Mouse (Mus musculus): ENCODE data around the gene Wdr82. TPM values are rescaled to one million over a fixed set of nuclear protein-coding genes. Genes with fewer than 3 reads are reported as not detected.

Gene Wdr82
- polyA plus RNA-seq, 1 experiment, result 95.4 TPM

GRCm38 (mm10) chr9:106145582-106145981, 25.1 kb upstream of the Wdr82 start:
- no peak overlapping the region for H3K27ac ChIP-seq (ENCODE audit: insufficient read depth, low read length)
- TF ChIP-seq POLR2A (IDR thresholded peaks at IDR 0.05; ENCODE audit: extremely low read depth, insufficient read depth, low read length), result no peak
- H3K4me3 ChIP-seq (ENCODE audit: insufficient read depth, low read length), result no peak overlapping the region
- peaks cover 2% of the 10 kb centered on the region; the same call in 1 of the 2 replicates for H3K4me1 ChIP-seq (ENCODE audit: control insufficient read depth, insufficient read depth, low read length)

GRCm38 (mm10) chr9:106147281-106147680, 23.4 kb upstream of the Wdr82 start:
- Histone ChIP-seq H3K4me3 (ENCODE audit: insufficient read depth, low read length) (no peak overlapping the region), H3K27ac (ENCODE audit: insufficient read depth, low read length) (no peak overlapping the region), H3K4me1 (ENCODE audit: control insufficient read depth, insufficient read depth, low read length) (peaks cover 2% of the 10 kb centered on the region; the same call in 1 of the 2 replicates)
- no peak for TF ChIP-seq POLR2A (IDR thresholded peaks at IDR 0.05; ENCODE audit: extremely low read depth, insufficient read depth, low read length)
- TF ChIP-seq CTCF (IDR thresholded peaks at IDR 0.05; ENCODE audit: extremely low read depth, insufficient read depth, low read length), result no peak

- Histone ChIP-seq H3K4me3 (ENCODE audit: insufficient read depth, low read length) (peak overlapping the region; percentile 1; the same call in 1 of the 2 replicates), H3K27ac (ENCODE audit: insufficient read depth, low read length) (no peak overlapping the region), H3K4me1 (ENCODE audit: control insufficient read depth, insufficient read depth, low read length) (peaks cover 2% of the 10 kb centered on the region; the same call in 1 of the 2 replicates)
- TF ChIP-seq CTCF (IDR thresholded peaks at IDR 0.05; ENCODE audit: extremely low read depth, insufficient read depth, low read length), result no peak
- TF ChIP-seq POLR2A (IDR thresholded peaks at IDR 0.05; ENCODE audit: extremely low read depth, insufficient read depth, low read length), result no peak
Observed at GRCm38 (mm10) chr9:106147851-106148431, 22.8 kb upstream of the Wdr82 start.

- peak overlapping the region; percentile 1; the same call in 1 of the 2 replicates for H3K4me3 ChIP-seq (ENCODE audit: insufficient read depth, low read length)
- H3K4me1 ChIP-seq (ENCODE audit: control insufficient read depth, insufficient read depth, low read length), result peaks cover 2% of the 10 kb centered on the region; the same call in 1 of the 2 replicates
- TF ChIP-seq CTCF (IDR thresholded peaks at IDR 0.05; ENCODE audit: extremely low read depth, insufficient read depth, low read length), result no peak
- no peak for TF ChIP-seq POLR2A (IDR thresholded peaks at IDR 0.05; ENCODE audit: extremely low read depth, insufficient read depth, low read length)
- H3K27ac ChIP-seq (ENCODE audit: insufficient read depth, low read length), result no peak overlapping the region
Observed at GRCm38 (mm10) chr9:106148541-106149398, 22.0 kb upstream of the Wdr82 start.

- H3K4me1 ChIP-seq (ENCODE audit: control insufficient read depth, insufficient read depth, low read length), result no peaks in the 10 kb centered on the region
- TF ChIP-seq CTCF (IDR thresholded peaks at IDR 0.05; ENCODE audit: extremely low read depth, insufficient read depth, low read length), result no peak
- TF ChIP-seq POLR2A (IDR thresholded peaks at IDR 0.05; ENCODE audit: extremely low read depth, insufficient read depth, low read length), result no peak
- no peak overlapping the region for H3K27ac ChIP-seq (ENCODE audit: insufficient read depth, low read length)
- H3K4me3 ChIP-seq (ENCODE audit: insufficient read depth, low read length), result peak overlapping the region; percentile 1; the same call in 1 of the 2 replicates
Observed at GRCm38 (mm10) chr9:106149399-106149754, 21.4 kb upstream of the Wdr82 start.

GRCm38 (mm10) chr9:106154106-106154505, 16.6 kb upstream of the Wdr82 start:
- Histone ChIP-seq H3K27ac (ENCODE audit: insufficient read depth, low read length) (no peak overlapping the region), H3K4me1 (ENCODE audit: control insufficient read depth, insufficient read depth, low read length) (no peaks in the 10 kb centered on the region), H3K4me3 (ENCODE audit: insufficient read depth, low read length) (no peak overlapping the region)
- no peak for TF ChIP-seq POLR2A (IDR thresholded peaks at IDR 0.05; ENCODE audit: extremely low read depth, insufficient read depth, low read length)
- TF ChIP-seq CTCF (IDR thresholded peaks at IDR 0.05; ENCODE audit: extremely low read depth, insufficient read depth, low read length), result no peak

GRCm38 (mm10) chr9:106156419-106156818, 14.3 kb upstream of the Wdr82 start:
- H3K27ac ChIP-seq (ENCODE audit: insufficient read depth, low read length), result no peak overlapping the region
- TF ChIP-seq CTCF (IDR thresholded peaks at IDR 0.05; ENCODE audit: extremely low read depth, insufficient read depth, low read length) (peak; percentile 38), POLR2A (IDR thresholded peaks at IDR 0.05; ENCODE audit: extremely low read depth, insufficient read depth, low read length) (no peak)

GRCm38 (mm10) chr9:106156921-106157622, 13.7 kb upstream of the Wdr82 start:
- Histone ChIP-seq H3K27ac (ENCODE audit: insufficient read depth, low read length) (no peak overlapping the region), H3K4me3 (ENCODE audit: insufficient read depth, low read length) (no peak overlapping the region), H3K4me1 (ENCODE audit: control insufficient read depth, insufficient read depth, low read length) (no peaks in the 10 kb centered on the region)
- TF ChIP-seq CTCF (IDR thresholded peaks at IDR 0.05; ENCODE audit: extremely low read depth, insufficient read depth, low read length) (no peak), POLR2A (IDR thresholded peaks at IDR 0.05; ENCODE audit: extremely low read depth, insufficient read depth, low read length) (no peak)

More at GRCm38 (mm10) chr9:106156419-106156818, 14.3 kb upstream of the Wdr82 start:
- Histone ChIP-seq H3K4me3 (ENCODE audit: insufficient read depth, low read length) (no peak overlapping the region), H3K4me1 (ENCODE audit: control insufficient read depth, insufficient read depth, low read length) (no peaks in the 10 kb centered on the region)

GRCm38 (mm10) chr9:106157623-106157925, 13.2 kb upstream of the Wdr82 start:
- no peak overlapping the region for H3K4me3 ChIP-seq (ENCODE audit: insufficient read depth, low read length)
- no peaks in the 10 kb centered on the region for H3K4me1 ChIP-seq (ENCODE audit: control insufficient read depth, insufficient read depth, low read length)
- H3K27ac ChIP-seq (ENCODE audit: insufficient read depth, low read length), result no peak overlapping the region
- TF ChIP-seq CTCF (IDR thresholded peaks at IDR 0.05; ENCODE audit: extremely low read depth, insufficient read depth, low read length) (no peak), POLR2A (IDR thresholded peaks at IDR 0.05; ENCODE audit: extremely low read depth, insufficient read depth, low read length) (no peak)
